Mouse (Mus musculus): ENCODE data around the gene Kcns3. TPM values are rescaled to one million over a fixed set of nuclear protein-coding genes. Genes with fewer than 3 reads are reported as not detected.

Kcns3 gene
- polyA plus RNA-seq (2014; fragmentation: Nextera tagmentation; extraction: Ambion mirVana), result 2.4 and 3.3 TPM in 2 replicates

- Histone ChIP-seq H3K4me3 (ENCODE audit: low read depth, low read length) (peak within 1 kb of the TSS; percentile 48), H3K36me3 (ENCODE audit: control insufficient read depth, insufficient read depth, low read length) (no peaks in the 10 kb centered on the region), H3K9me3 (ENCODE audit: control insufficient read depth, low read length) (no peaks in the 10 kb centered on the region), H3K27ac (ENCODE audit: low read depth) (no peak within 1 kb of the TSS), H3K4me1 (replicated peaks; ENCODE audit: control insufficient read depth, insufficient read depth, low read length) (0 out of 2 replicates have a peak, but pooled peaks cover 4% of the 10 kb centered on the region), H3K27me3 (replicated peaks; ENCODE audit: control insufficient read depth, insufficient read depth, low read length) (peaks cover 57% of the 10 kb centered on the region), H3K4me2 (ENCODE audit: low read length) (peak within 1 kb of the TSS; percentile 95), H3K9ac (ENCODE audit: low read length) (peak within 1 kb of the TSS; percentile 27)
- 17% methylated on average over 15 of the region's 15 CpGs for WGBS
- peak; percentile 51 for DNase-seq (ENCODE audit: low spot score)
- ATAC-seq (replicated peaks; ENCODE audit: low FRiP score, low TSS enrichment, low read depth), result no peak
These were observed at the start of gene Kcns3 for GRCm38 (mm10) chr12:11151015-11151414. Gene Kcns3 (minus strand): TSS chr12:11151056.

GRCm38 (mm10) chr12:11198551-11198950, 47.7 kb upstream of the Kcns3 start:
- Histone ChIP-seq H3K4me2 (ENCODE audit: low read length) (no peak overlapping the region), H3K36me3 (ENCODE audit: control insufficient read depth, insufficient read depth, low read length) (no peaks in the 10 kb centered on the region), H3K9ac (ENCODE audit: low read length) (no peak overlapping the region), H3K9me3 (ENCODE audit: control insufficient read depth, low read length) (no peaks in the 10 kb centered on the region), H3K4me1 (replicated peaks; ENCODE audit: control insufficient read depth, insufficient read depth, low read length) (no peaks in the 10 kb centered on the region), H3K4me3 (ENCODE audit: low read depth, low read length) (no peak overlapping the region), H3K27me3 (replicated peaks; ENCODE audit: control insufficient read depth, insufficient read depth, low read length) (no peaks in the 10 kb centered on the region), H3K27ac (ENCODE audit: low read depth) (no peak overlapping the region)
- WGBS, result 46% methylated on average over 2 of the region's 2 CpGs
- ATAC-seq (replicated peaks; ENCODE audit: low FRiP score, low TSS enrichment, low read depth) (no peak), DNase-seq (ENCODE audit: low spot score) (no peak)

GRCm38 (mm10) chr12:11198026-11198425, 47.2 kb upstream of the Kcns3 start:
- no peak for ATAC-seq (replicated peaks; ENCODE audit: low FRiP score, low TSS enrichment, low read depth)
- H3K4me1 ChIP-seq (replicated peaks; ENCODE audit: control insufficient read depth, insufficient read depth, low read length), result no peaks in the 10 kb centered on the region
- no peaks in the 10 kb centered on the region for H3K9me3 ChIP-seq (ENCODE audit: control insufficient read depth, low read length)
- no peak overlapping the region for H3K4me3 ChIP-seq (ENCODE audit: low read depth, low read length)
- H3K27ac ChIP-seq (ENCODE audit: low read depth), result no peak overlapping the region
- H3K9ac ChIP-seq (ENCODE audit: low read length), result no peak overlapping the region
- no peaks in the 10 kb centered on the region for H3K36me3 ChIP-seq (ENCODE audit: control insufficient read depth, insufficient read depth, low read length)
- no peaks in the 10 kb centered on the region for H3K27me3 ChIP-seq (replicated peaks; ENCODE audit: control insufficient read depth, insufficient read depth, low read length)
- WGBS, result 50% methylated on average over 4 of the region's 4 CpGs
- no peak overlapping the region for H3K4me2 ChIP-seq (ENCODE audit: low read length)
- no peak for DNase-seq (ENCODE audit: low spot score)

- Histone ChIP-seq H3K9ac (ENCODE audit: low read length) (no peak overlapping the region), H3K4me2 (ENCODE audit: low read length) (no peak overlapping the region), H3K4me1 (replicated peaks; ENCODE audit: control insufficient read depth, insufficient read depth, low read length) (no peaks in the 10 kb centered on the region), H3K36me3 (ENCODE audit: control insufficient read depth, insufficient read depth, low read length) (no peaks in the 10 kb centered on the region), H3K27ac (ENCODE audit: low read depth) (no peak overlapping the region), H3K27me3 (replicated peaks; ENCODE audit: control insufficient read depth, insufficient read depth, low read length) (no peaks in the 10 kb centered on the region), H3K9me3 (ENCODE audit: control insufficient read depth, low read length) (no peaks in the 10 kb centered on the region), H3K4me3 (ENCODE audit: low read depth, low read length) (no peak overlapping the region)
- WGBS, result 51% methylated on average over 5 of the region's 5 CpGs
- ATAC-seq (replicated peaks; ENCODE audit: low FRiP score, low TSS enrichment, low read depth) (no peak), DNase-seq (ENCODE audit: low spot score) (no peak)
These were observed 46.0 kb upstream of the Kcns3 start for GRCm38 (mm10) chr12:11196830-11197229.

- H3K4me2 ChIP-seq (ENCODE audit: low read length), result peak overlapping the region; percentile 18
- peak; percentile 47; the same call in 1 of the 2 replicates for ATAC-seq (replicated peaks; ENCODE audit: low FRiP score, low TSS enrichment, low read depth)
These were observed 45.3 kb upstream of the Kcns3 start for GRCm38 (mm10) chr12:11196142-11196597.

GRCm38 (mm10) chr12:11195031-11195430, 44.2 kb upstream of the Kcns3 start:
- Histone ChIP-seq H3K36me3 (ENCODE audit: control insufficient read depth, insufficient read depth, low read length) (no peaks in the 10 kb centered on the region), H3K9ac (ENCODE audit: low read length) (no peak overlapping the region), H3K4me1 (replicated peaks; ENCODE audit: control insufficient read depth, insufficient read depth, low read length) (no peaks in the 10 kb centered on the region), H3K4me3 (ENCODE audit: low read depth, low read length) (no peak overlapping the region), H3K4me2 (ENCODE audit: low read length) (no peak overlapping the region), H3K27me3 (replicated peaks; ENCODE audit: control insufficient read depth, insufficient read depth, low read length) (no peaks in the 10 kb centered on the region), H3K27ac (ENCODE audit: low read depth) (no peak overlapping the region), H3K9me3 (ENCODE audit: control insufficient read depth, low read length) (no peaks in the 10 kb centered on the region)
- DNase-seq (ENCODE audit: low spot score), result no peak
- ATAC-seq (replicated peaks; ENCODE audit: low FRiP score, low TSS enrichment, low read depth), result no peak
- 91% methylated on average over 1 of the region's 1 CpGs for WGBS

More at GRCm38 (mm10) chr12:11196142-11196597, 45.3 kb upstream of the Kcns3 start:
- Histone ChIP-seq H3K9ac (ENCODE audit: low read length) (no peak overlapping the region), H3K9me3 (ENCODE audit: control insufficient read depth, low read length) (no peaks in the 10 kb centered on the region), H3K36me3 (ENCODE audit: control insufficient read depth, insufficient read depth, low read length) (no peaks in the 10 kb centered on the region), H3K4me3 (ENCODE audit: low read depth, low read length) (no peak overlapping the region), H3K4me1 (replicated peaks; ENCODE audit: control insufficient read depth, insufficient read depth, low read length) (no peaks in the 10 kb centered on the region), H3K27ac (ENCODE audit: low read depth) (no peak overlapping the region), H3K27me3 (replicated peaks; ENCODE audit: control insufficient read depth, insufficient read depth, low read length) (no peaks in the 10 kb centered on the region)
- 6% methylated on average over 18 of the region's 19 CpGs for WGBS
- DNase-seq (ENCODE audit: low spot score), result peak; percentile 93

- no peak overlapping the region for H3K9ac ChIP-seq (ENCODE audit: low read length)
- no peaks in the 10 kb centered on the region for H3K9me3 ChIP-seq (ENCODE audit: control insufficient read depth, low read length)
- H3K27me3 ChIP-seq (replicated peaks; ENCODE audit: control insufficient read depth, insufficient read depth, low read length), result no peaks in the 10 kb centered on the region; the same call in 1 of the 2 replicates
- ATAC-seq (replicated peaks; ENCODE audit: low FRiP score, low TSS enrichment, low read depth), result peak; percentile 91
- H3K4me2 ChIP-seq (ENCODE audit: low read length), result peak overlapping the region; percentile 39
- 26% methylated on average over 11 of the region's 11 CpGs for WGBS
- H3K27ac ChIP-seq (ENCODE audit: low read depth), result no peak overlapping the region
- H3K36me3 ChIP-seq (ENCODE audit: control insufficient read depth, insufficient read depth, low read length), result no peaks in the 10 kb centered on the region
- peak; percentile 97 for DNase-seq (ENCODE audit: low spot score)
- no peak overlapping the region for H3K4me3 ChIP-seq (ENCODE audit: low read depth, low read length)
- no peaks in the 10 kb centered on the region for H3K4me1 ChIP-seq (replicated peaks; ENCODE audit: control insufficient read depth, insufficient read depth, low read length)
These were observed 27.8 kb upstream of the Kcns3 start for GRCm38 (mm10) chr12:11178486-11179154.

GRCm38 (mm10) chr12:11177408-11178394, 26.8 kb upstream of the Kcns3 start:
- Histone ChIP-seq H3K27me3 (replicated peaks; ENCODE audit: control insufficient read depth, insufficient read depth, low read length) (no peaks in the 10 kb centered on the region; the same call in 1 of the 2 replicates), H3K4me3 (ENCODE audit: low read depth, low read length) (no peak overlapping the region), H3K4me1 (replicated peaks; ENCODE audit: control insufficient read depth, insufficient read depth, low read length) (no peaks in the 10 kb centered on the region), H3K9me3 (ENCODE audit: control insufficient read depth, low read length) (no peaks in the 10 kb centered on the region), H3K4me2 (ENCODE audit: low read length) (no peak overlapping the region), H3K9ac (ENCODE audit: low read length) (no peak overlapping the region), H3K36me3 (ENCODE audit: control insufficient read depth, insufficient read depth, low read length) (no peaks in the 10 kb centered on the region), H3K27ac (ENCODE audit: low read depth) (no peak overlapping the region)
- DNase-seq (ENCODE audit: low spot score) (no peak), ATAC-seq (replicated peaks; ENCODE audit: low FRiP score, low TSS enrichment, low read depth) (no peak)
- 25% methylated on average over 5 of the region's 5 CpGs for WGBS
